Mouse (Mus musculus) heart, adult 2 months (tissue): ENCODE measurements at regions not wholly inside any gene's neighbourhood (a gene's known extent, or its start where the extent isn't known, plus 50 kb on each side); places are given as distances from the start of the nearest gene placed in this dataset.

Experiments used
- DNase-seq, 2 experiments: peaks; one replicate each; pipeline ENCODE4 v3.0.0; 2021
- H3K27ac ChIP-seq: fragments of 200-600 bp; 2 replicates; pipeline ENCODE4 v1.8.1; 2022
- H3K27me3 ChIP-seq: fragments of 200-500 bp; 2 replicates; pipeline ENCODE4 v1.6.1; 2012; ENCODE audit warnings: mild to moderate bottlenecking, low read length, inconsistent platforms, mixed read lengths; ENCODE audit not compliant: control insufficient read depth, insufficient read depth
- H3K36me3 ChIP-seq: fragments of 200-500 bp; 2 replicates; pipeline ENCODE4 v1.6.1; 2012; ENCODE audit warnings: low read length, inconsistent platforms; ENCODE audit not compliant: control insufficient read depth, insufficient read depth
- H3K4me1 ChIP-seq: fragments of 200-500 bp; 2 replicates; pipeline ENCODE4 v1.6.1; 2011; ENCODE audit warnings: low read length; ENCODE audit not compliant: control insufficient read depth, insufficient read depth
- H3K4me3 ChIP-seq: fragments of 200-600 bp; 2 replicates; pipeline ENCODE4 v1.8.1; 2022
- H3K79me2 ChIP-seq: fragments of 200-500 bp; replicated peaks from 2 replicates; pipeline ENCODE4 v1.6.1; 2012; ENCODE audit warnings: mild to moderate bottlenecking, inconsistent platforms, low read length, moderate library complexity, mixed read lengths; ENCODE audit not compliant: control insufficient read depth, insufficient read depth
- H3K9ac ChIP-seq: fragments of 200-500 bp; 2 replicates; pipeline ENCODE4 v1.6.1; 2012; ENCODE audit warnings: low read depth, mild to moderate bottlenecking, control low read depth, inconsistent platforms, low read length, mixed read lengths
- CTCF ChIP-seq: fragments of 200-600 bp; IDR thresholded peaks from 2 replicates; pipeline ENCODE4 v1.8.1; 2022; ENCODE audit warnings: antibody characterized with exemption, mild to moderate bottlenecking, moderate library complexity
- EP300 ChIP-seq: fragments of 200-500 bp; IDR thresholded peaks from 2 replicates; pipeline ENCODE4 v1.6.1; 2011; ENCODE audit warnings: low read depth, low read length, control low read depth; ENCODE audit not compliant: insufficient read depth
- POLR2A ChIP-seq: fragments of 200-500 bp; IDR thresholded peaks from 2 replicates; pipeline ENCODE4 v1.6.1; 2011; ENCODE audit warnings: mild to moderate bottlenecking, low read depth, low read length, control low read depth; ENCODE audit not compliant: insufficient read depth
- WGBS: fragments of 180-500 bp; shearing (Covaris S2); methylation state at CpG from one replicate; pipeline ENCODE4 v1.1.7; 2018; 5-methylcytosine and 5-hydroxymethylcytosine counted together
- intact Hi-C: fragments of 180-260 bp; cut with DNase I; formaldehyde crosslinking; loops from one replicate; pipeline ENCODE4 v1.15.1; 2025

DNA sequence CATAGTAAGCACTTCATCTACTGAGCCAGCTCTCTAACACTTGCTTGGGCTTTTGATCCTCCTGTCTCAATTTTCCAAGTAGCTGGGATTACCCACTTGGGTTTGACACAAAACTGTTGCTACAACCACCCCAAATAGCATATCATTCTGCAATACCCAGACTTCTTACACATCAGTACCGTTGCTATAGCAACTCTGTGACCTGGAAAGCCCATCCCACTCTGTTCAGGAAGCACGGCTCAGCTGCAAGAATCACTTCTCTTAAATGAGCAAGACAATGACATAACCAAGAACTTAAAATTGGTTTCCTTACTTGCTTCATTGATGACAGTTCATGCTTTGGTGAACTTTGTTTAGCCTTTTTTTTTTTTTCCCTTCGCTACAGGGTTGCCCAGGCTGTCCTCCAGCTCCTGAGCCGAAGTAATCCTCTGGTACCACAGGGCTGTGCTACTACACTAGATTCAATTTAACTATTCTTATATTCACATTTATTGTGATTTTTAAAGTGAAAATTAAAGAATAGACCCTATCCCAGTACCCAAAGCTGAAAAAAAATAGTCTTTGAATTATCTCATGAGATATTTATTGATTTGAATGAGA lies 84.6 kb upstream of the Ccnd2 start:
- 76% methylated on average over 4 of the region's 4 CpGs for WGBS
- H3K36me3 ChIP-seq: no peaks in the 10 kb centered on the region
- TF ChIP-seq POLR2A (no peak), CTCF (no peak), EP300 (no peak)
- no peaks in the 10 kb centered on the region for H3K79me2 ChIP-seq
- H3K27ac ChIP-seq: no peak overlapping the region
- no peak overlapping the region for H3K4me3 ChIP-seq
- H3K9ac ChIP-seq: no peak overlapping the region
- H3K4me1 ChIP-seq: no peaks in the 10 kb centered on the region
- DNase-seq: peak in 1 of 2 experiments; percentile 26
- H3K27me3 ChIP-seq: no peaks in the 10 kb centered on the region
- intact Hi-C loops: no loop called here

- TF ChIP-seq CTCF: no peak
- TF ChIP-seq POLR2A: no peak
- TF ChIP-seq EP300: no peak
- Histone ChIP-seq H3K9ac (no peak overlapping the region), H3K27ac (no peak overlapping the region), H3K4me3 (no peak overlapping the region), H3K36me3 (no peaks in the 10 kb centered on the region), H3K27me3 (no peaks in the 10 kb centered on the region), H3K79me2 (no peaks in the 10 kb centered on the region), H3K4me1 (no peaks in the 10 kb centered on the region)
- intact Hi-C loops: no loop called here
- WGBS: 85% methylated on average over 12 of the region's 12 CpGs
- DNase-seq: no peak
Measured at GRCm38 (mm10) chr6:127237168-127237567, 85.2 kb upstream of the Ccnd2 start.

DNA sequence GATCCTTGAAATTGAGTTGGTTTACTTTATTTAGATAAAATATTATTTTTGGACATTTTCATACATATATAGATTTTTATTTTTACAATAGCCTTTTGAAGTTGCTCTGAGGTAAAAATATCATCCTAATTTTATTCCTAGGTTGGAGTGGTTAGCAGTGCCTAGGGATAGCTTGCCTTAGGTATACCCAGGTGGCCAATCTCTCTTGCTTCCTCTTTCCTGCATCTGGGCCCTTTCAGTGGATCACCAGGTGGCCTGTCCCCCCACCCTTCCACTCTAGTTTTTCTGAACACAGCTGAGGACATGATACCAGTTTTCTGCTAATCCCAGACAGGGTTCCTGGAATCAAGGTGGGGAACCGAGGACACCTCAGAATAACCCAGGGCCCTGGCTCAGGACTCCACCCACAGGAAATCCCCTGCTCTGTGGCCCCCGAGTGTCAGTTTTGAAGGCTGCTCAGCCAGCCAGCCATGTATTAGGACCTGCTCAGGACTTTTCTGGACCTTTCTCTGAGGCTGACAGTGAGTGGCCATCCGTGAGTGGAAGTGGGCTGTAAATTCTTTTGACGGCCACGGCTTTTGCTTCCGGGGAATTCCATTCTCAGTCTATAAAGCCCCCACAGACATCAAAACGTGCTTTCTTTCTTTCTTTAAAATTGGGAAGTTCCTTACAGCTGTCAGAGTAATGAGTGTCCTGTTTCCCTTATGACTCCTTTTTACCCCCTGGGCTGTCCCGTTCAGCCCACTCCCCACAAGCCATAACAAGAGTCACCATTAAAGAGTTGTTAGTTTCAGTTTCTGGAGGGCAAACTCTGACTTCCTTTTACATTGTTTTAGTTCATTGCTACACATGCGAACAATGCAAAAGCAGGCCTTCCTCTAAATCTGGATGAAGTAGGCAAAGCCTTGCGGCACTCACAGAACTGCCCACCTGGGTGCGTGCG lies 87.8 kb upstream of the Ccnd2 start:
- WGBS: 63% methylated on average over 12 of the region's 12 CpGs
- TF ChIP-seq EP300: no peak
- no peak for TF ChIP-seq POLR2A
- no peak for TF ChIP-seq CTCF
- Histone ChIP-seq H3K36me3 (no peaks in the 10 kb centered on the region), H3K27me3 (no peaks in the 10 kb centered on the region), H3K9ac (no peak overlapping the region), H3K4me3 (no peak overlapping the region), H3K4me1 (no peaks in the 10 kb centered on the region), H3K27ac (no peak overlapping the region), H3K79me2 (no peaks in the 10 kb centered on the region)
- no peak for DNase-seq
- intact Hi-C loops: no loop called here

DNA sequence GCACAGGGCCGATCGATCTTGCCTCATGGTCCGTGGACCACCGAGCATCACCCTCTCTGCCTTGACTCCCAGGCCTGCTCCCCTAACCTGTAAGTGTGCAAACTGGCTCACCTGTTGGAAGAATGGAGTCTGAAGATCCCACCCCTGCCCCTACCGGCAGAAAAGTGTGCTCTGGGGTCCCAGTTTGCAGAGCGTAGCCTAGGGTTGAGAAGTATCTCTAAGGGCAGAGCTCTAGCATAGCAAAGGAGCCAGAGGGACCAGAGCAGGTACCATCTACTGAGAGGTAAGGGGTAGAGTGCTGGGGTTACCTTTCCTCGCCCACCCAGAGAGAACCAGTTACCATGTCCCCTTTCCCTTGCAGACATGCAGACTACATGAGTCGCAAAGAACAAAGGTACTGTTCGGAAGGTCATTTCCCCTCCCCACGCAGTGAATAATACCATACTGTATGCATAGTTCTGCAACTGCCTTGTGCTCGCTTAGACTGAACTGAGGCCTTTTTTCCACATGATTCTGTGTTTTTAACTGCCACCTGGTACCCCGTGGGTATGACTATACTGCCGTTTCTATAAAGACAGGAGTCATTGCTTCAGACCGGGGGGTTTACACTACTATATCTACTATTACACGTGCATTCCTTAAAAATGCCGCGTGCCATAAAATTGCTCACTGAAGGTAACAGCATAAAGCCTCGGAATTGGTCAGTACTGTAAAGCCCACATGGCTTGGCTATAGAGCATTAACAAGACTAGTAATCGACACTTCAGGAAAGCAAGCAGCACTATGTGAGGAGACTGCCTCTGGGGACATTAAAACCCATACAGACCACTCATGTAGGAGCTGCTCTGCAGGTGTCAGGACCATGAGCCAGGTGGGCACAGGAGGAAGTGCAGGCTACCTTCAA lies 88.7 kb upstream of the Ccnd2 start:
- H3K27ac ChIP-seq: no peak overlapping the region
- no peak for DNase-seq
- intact Hi-C loops: no loop called here
- WGBS: 88% methylated on average over 19 of the region's 19 CpGs
- H3K4me3 ChIP-seq: no peak overlapping the region
- no peaks in the 10 kb centered on the region for H3K27me3 ChIP-seq
- no peaks in the 10 kb centered on the region for H3K36me3 ChIP-seq
- H3K79me2 ChIP-seq: no peaks in the 10 kb centered on the region
- TF ChIP-seq CTCF (no peak), EP300 (no peak), POLR2A (no peak)
- no peaks in the 10 kb centered on the region for H3K4me1 ChIP-seq
- H3K9ac ChIP-seq: no peak overlapping the region

DNA sequence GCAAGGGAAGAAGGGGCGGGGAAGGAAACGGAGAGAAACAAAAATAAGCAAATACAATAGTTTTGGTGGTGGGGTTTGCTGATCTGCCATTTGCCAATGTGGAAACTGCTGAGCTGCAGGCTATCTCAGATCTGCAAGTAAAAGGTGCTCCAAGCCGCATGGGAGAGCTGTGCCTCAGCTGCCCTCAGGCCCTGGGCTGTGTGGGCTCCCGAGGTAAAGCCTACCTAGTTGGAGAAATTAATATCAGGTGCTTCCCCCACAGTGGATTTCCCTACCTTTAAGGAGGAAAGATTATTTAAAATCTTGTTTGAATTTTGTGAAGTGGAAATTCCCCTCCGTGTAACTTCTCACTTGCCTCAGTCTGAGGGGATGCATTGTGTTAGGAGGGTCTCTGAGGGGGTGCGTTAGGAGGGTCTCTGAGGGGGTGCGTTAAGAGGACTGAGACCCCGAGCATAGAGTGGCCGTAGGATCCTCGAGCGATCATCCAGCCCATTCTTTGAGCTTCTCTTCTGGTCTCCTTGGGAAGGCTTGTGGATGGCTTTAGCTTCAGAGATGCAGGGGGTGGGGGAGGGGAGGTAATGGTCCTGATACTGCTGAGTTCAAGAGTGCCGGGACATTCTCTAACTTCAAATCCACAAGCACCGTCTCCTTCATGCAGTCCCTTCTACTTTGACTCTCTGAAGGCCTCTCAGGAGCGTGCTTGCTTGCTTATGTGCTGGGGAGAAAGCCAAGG lies 89.9 kb upstream of the Ccnd2 start:
- intact Hi-C loops: no loop called here
- no peaks in the 10 kb centered on the region for H3K4me1 ChIP-seq
- H3K27me3 ChIP-seq: no peaks in the 10 kb centered on the region
- H3K4me3 ChIP-seq: no peak overlapping the region
- H3K9ac ChIP-seq: no peak overlapping the region
- no peak overlapping the region for H3K27ac ChIP-seq
- H3K79me2 ChIP-seq: no peaks in the 10 kb centered on the region
- 66% methylated on average over 14 of the region's 14 CpGs for WGBS
- DNase-seq: no peak
- H3K36me3 ChIP-seq: no peaks in the 10 kb centered on the region
- TF ChIP-seq CTCF (no peak), EP300 (no peak), POLR2A (no peak)
